Mouse (Mus musculus) ES-E14 (cell line): ENCODE results near the gene Txndc17.

Experiments
- CHD2 ChIP-seq: IDR thresholded peaks from 2 replicates; pipeline ENCODE4 v1.6.1; 2014; ENCODE audit warnings: mild to moderate bottlenecking, low read depth, low read length, inconsistent platforms
- HCFC1 ChIP-seq: IDR thresholded peaks from 2 replicates; pipeline ENCODE4 v1.6.1; 2012; ENCODE audit warnings: low read length, inconsistent platforms, borderline replicate concordance; ENCODE audit not compliant: insufficient read depth
- MAFK ChIP-seq: IDR thresholded peaks from 2 replicates; pipeline ENCODE4 v1.6.1; 2014; ENCODE audit warnings: mild to moderate bottlenecking, low read depth, low read length, inconsistent platforms; ENCODE audit not compliant: insufficient read depth
- ZC3H11A ChIP-seq: IDR thresholded peaks from 2 replicates; pipeline ENCODE4 v1.6.1; 2012; ENCODE audit warnings: low read depth, mild to moderate bottlenecking, inconsistent platforms, low read length, borderline replicate concordance
- ZNF384 ChIP-seq: IDR thresholded peaks from 2 replicates; pipeline ENCODE4 v1.6.1; 2012; ENCODE audit warnings: low read depth, low read length, inconsistent platforms

- no peak for TF ChIP-seq CHD2
- TF ChIP-seq ZC3H11A = no peak
- TF ChIP-seq HCFC1 = no peak
- no peak for TF ChIP-seq MAFK
- no peak for TF ChIP-seq ZNF384
Observed at GRCm38 (mm10) chr11:72173506-72173905, 33.8 kb upstream of the Txndc17 start.
